Mouse (Mus musculus) heart, adult 2 months (tissue): Measurements from ENCODE around the gene Sumo3. TPM values are rescaled to one million over a fixed set of nuclear protein-coding genes. Genes with fewer than 3 reads are reported as not detected.

ENCODE experiments used
- DNase-seq, 2 experiments: peaks; one replicate each; pipeline ENCODE4 v3.0.0; 2021
- H3K27ac ChIP-seq: fragments of 200-600 bp; 2 replicates; pipeline ENCODE4 v1.8.1; 2022
- H3K27me3 ChIP-seq: fragments of 200-500 bp; 2 replicates; pipeline ENCODE4 v1.6.1; 2012; ENCODE audit warnings: mild to moderate bottlenecking, low read length, inconsistent platforms, mixed read lengths; ENCODE audit not compliant: control insufficient read depth, insufficient read depth
- H3K36me3 ChIP-seq: fragments of 200-500 bp; 2 replicates; pipeline ENCODE4 v1.6.1; 2012; ENCODE audit warnings: low read length, inconsistent platforms; ENCODE audit not compliant: control insufficient read depth, insufficient read depth
- H3K4me1 ChIP-seq: fragments of 200-500 bp; 2 replicates; pipeline ENCODE4 v1.6.1; 2011; ENCODE audit warnings: low read length; ENCODE audit not compliant: control insufficient read depth, insufficient read depth
- H3K4me3 ChIP-seq: fragments of 200-600 bp; 2 replicates; pipeline ENCODE4 v1.8.1; 2022
- H3K79me2 ChIP-seq: fragments of 200-500 bp; replicated peaks from 2 replicates; pipeline ENCODE4 v1.6.1; 2012; ENCODE audit warnings: mild to moderate bottlenecking, inconsistent platforms, low read length, moderate library complexity, mixed read lengths; ENCODE audit not compliant: control insufficient read depth, insufficient read depth
- H3K9ac ChIP-seq: fragments of 200-500 bp; 2 replicates; pipeline ENCODE4 v1.6.1; 2012; ENCODE audit warnings: low read depth, mild to moderate bottlenecking, control low read depth, inconsistent platforms, low read length, mixed read lengths
- CTCF ChIP-seq: fragments of 200-600 bp; IDR thresholded peaks from 2 replicates; pipeline ENCODE4 v1.8.1; 2022; ENCODE audit warnings: antibody characterized with exemption, mild to moderate bottlenecking, moderate library complexity
- EP300 ChIP-seq: fragments of 200-500 bp; IDR thresholded peaks from 2 replicates; pipeline ENCODE4 v1.6.1; 2011; ENCODE audit warnings: low read depth, low read length, control low read depth; ENCODE audit not compliant: insufficient read depth
- POLR2A ChIP-seq: fragments of 200-500 bp; IDR thresholded peaks from 2 replicates; pipeline ENCODE4 v1.6.1; 2011; ENCODE audit warnings: mild to moderate bottlenecking, low read depth, low read length, control low read depth; ENCODE audit not compliant: insufficient read depth
- WGBS: fragments of 180-500 bp; shearing (Covaris S2); methylation state at CpG from one replicate; pipeline ENCODE4 v1.1.7; 2018; 5-methylcytosine and 5-hydroxymethylcytosine counted together
- intact Hi-C: fragments of 180-260 bp; cut with DNase I; formaldehyde crosslinking; loops from one replicate; pipeline ENCODE4 v1.15.1; 2025
- polyA plus RNA-seq: library from polyadenylated mRNA; depleted of rRNA; stranded (reverse); fragments of >200 nt; gene quantifications from 2 replicates; pipeline ENCODE4 v1.2.3, GENCODE M21; 2012
- total RNA-seq, 2 experiments: library from RNA; stranded (reverse); gene quantifications; 2 replicates each; pipeline ENCODE4 v1.2.3; 2021

The Sumo3 gene
- total and polyA plus RNA-seq, 3 experiments: 66.4 to 122 (median 67.8) TPM

DNA sequence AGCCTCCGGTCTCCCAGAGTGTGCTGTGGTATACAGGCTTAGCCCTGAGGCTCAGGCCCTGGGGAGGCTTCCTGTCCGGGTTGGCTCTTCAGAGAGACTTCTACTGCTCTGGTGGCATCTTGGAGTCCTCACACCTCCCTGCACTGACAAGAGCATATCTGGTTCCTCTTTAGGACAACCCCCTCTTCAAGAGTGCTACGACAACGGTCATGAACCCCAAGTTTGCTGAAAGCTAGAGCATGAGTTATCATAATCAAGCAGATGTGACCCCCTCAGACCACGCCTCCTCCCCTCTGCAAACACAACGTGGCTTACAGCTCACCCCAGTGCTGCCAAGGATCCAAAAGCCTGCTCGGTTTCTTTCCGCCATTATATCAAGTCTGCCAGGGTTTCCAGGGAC, 40.9 kb upstream of the Sumo3 start:
- intact Hi-C loops: loop anchor here (5.0 kb wide), 1 partner anchor 283 kb away; no protein-coding TSS in a partner anchor
- H3K4me1 ChIP-seq: no peaks in the 10 kb centered on the region
- 69% methylated on average over 8 of the region's 8 CpGs for WGBS
- H3K4me3 ChIP-seq: no peak overlapping the region
- H3K79me2 ChIP-seq: no peaks in the 10 kb centered on the region
- H3K36me3 ChIP-seq: no peaks in the 10 kb centered on the region
- H3K27ac ChIP-seq: no peak overlapping the region
- H3K9ac ChIP-seq: no peak overlapping the region
- no peak for TF ChIP-seq CTCF
- no peak for TF ChIP-seq EP300
- no peak for TF ChIP-seq POLR2A
- H3K27me3 ChIP-seq: no peaks in the 10 kb centered on the region
- no peak for DNase-seq

DNA sequence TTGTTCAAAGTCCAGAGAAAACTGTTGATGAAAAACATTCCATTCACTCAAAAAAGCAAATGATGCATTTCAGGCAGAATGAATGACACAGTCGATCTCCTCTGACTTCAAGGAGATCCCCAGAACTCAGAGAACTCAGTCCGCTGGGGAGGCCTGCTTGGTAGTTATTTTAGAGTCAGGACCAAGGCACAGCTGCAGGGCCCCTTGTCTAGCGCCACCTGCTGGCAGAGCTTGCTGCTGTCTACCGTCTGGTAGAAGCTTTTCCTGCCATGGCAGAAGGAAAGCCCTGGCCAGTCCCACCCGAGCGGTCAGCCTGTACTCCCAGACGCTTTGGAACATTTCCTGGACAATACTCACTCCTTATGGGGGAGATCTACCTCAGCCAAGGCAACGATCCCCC, 39.2 kb upstream of the Sumo3 start:
- no peaks in the 10 kb centered on the region for H3K36me3 ChIP-seq
- no peaks in the 10 kb centered on the region for H3K79me2 ChIP-seq
- no peaks in the 10 kb centered on the region for H3K27me3 ChIP-seq
- intact Hi-C loops: loop anchor here (1.0 to 5.0 kb wide), 2 partner anchors 49 to 284 kb away; no protein-coding TSS in a partner anchor
- TF ChIP-seq CTCF (peak; percentile 99), POLR2A (no peak), EP300 (0 out of 2 replicates have a peak, but pooled peaks have one; percentile 50)
- WGBS: 13% methylated on average over 8 of the region's 8 CpGs
- H3K4me3 ChIP-seq: no peak overlapping the region
- H3K27ac ChIP-seq: no peak overlapping the region
- H3K9ac ChIP-seq: no peak overlapping the region
- no peaks in the 10 kb centered on the region for H3K4me1 ChIP-seq
- DNase-seq: peak; percentile 83 to 90

DNA sequence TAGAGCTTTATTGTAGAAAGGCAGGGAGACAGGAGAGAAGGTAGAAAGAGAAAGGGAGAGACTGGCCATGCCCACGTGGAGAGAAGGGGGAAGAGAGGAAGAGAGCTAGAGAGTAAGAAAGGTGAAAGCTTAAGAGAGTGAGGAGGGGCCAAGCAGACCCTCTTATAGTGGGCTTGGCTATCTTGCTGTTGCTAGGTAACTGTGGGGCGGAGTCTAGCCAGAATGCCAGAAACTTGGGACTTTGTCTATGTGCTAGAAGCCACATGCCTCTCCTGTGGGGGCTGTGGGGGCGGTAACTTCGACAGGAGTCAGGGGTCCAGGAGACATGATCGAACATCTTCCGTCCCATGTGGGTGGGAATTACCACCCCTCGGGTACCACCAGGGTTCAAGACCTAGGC, 36.4 kb upstream of the Sumo3 start:
- intact Hi-C loops: loop anchor here (5.0 kb wide), 1 partner anchor 287 kb away; no protein-coding TSS in a partner anchor
- Histone ChIP-seq H3K36me3 (no peaks in the 10 kb centered on the region), H3K79me2 (no peaks in the 10 kb centered on the region), H3K9ac (no peak overlapping the region), H3K4me3 (no peak overlapping the region), H3K27me3 (no peaks in the 10 kb centered on the region), H3K27ac (no peak overlapping the region), H3K4me1 (no peaks in the 10 kb centered on the region)
- TF ChIP-seq POLR2A: no peak
- no peak for TF ChIP-seq CTCF
- TF ChIP-seq EP300: no peak
- WGBS: 51% methylated on average over 7 of the region's 7 CpGs
- no peak for DNase-seq

DNA sequence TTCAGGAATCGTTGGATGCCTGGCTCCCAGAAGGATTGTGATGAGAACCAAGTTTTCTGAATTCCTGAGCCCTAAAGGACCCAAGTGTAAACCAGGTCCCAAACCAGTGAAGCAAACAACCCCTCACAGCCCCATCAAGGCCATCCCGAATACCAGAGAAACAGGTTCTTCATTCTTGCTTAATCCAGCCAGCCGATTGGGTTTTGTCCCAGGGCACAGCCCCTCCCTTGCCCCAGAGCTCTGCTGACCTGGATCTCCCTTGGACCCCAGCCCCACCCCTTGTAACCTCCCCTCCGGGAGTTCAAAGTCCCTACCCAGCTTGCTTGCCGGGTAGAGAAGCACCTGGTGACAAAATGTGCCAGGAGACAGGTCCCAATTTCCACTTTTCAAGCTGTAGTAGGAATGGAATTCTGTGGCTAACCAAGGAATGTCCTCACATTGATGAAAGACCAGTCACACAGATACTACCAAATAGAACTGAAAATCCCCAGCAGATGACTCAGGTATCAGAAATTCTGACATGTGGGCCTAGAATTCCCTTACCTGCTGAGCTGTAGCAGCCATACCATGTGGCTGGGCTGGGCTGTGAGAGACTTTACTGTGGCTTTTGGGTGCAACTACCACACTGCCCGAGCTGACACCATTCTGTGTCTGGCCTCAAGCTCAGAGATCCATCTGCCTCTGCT, 35.8 kb upstream of the Sumo3 start:
- no peak for DNase-seq
- TF ChIP-seq CTCF: no peak
- no peak for TF ChIP-seq POLR2A
- no peak for TF ChIP-seq EP300
- no peak overlapping the region for H3K27ac ChIP-seq
- intact Hi-C loops: loop anchor here (5.0 kb wide), 1 partner anchor 288 kb away; no protein-coding TSS in a partner anchor
- H3K79me2 ChIP-seq: no peaks in the 10 kb centered on the region
- 52% methylated on average over 6 of the region's 6 CpGs for WGBS
- no peak overlapping the region for H3K9ac ChIP-seq
- H3K4me1 ChIP-seq: no peaks in the 10 kb centered on the region
- no peak overlapping the region for H3K4me3 ChIP-seq
- H3K27me3 ChIP-seq: no peaks in the 10 kb centered on the region
- H3K36me3 ChIP-seq: no peaks in the 10 kb centered on the region

DNA sequence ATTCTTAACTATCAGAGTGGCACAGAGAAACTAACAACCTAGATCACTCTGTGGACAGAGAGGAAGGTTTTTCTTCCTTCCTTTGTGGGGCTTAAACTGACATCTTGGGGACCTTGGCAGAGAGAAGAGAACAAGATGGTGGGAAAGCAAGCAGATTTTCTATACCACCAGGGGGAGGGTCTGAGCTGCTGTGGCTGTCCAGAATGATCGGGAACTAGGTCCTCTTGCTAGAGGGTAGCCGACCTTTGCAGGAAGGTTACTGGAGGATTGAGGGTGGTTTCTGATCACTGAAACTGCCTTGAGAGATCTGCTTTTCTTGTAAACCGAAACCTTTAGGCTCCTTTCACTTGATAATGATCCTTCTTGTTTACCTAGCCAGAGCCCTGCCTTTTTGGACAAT, 33.7 kb upstream of the Sumo3 start:
- Histone ChIP-seq H3K4me3 (no peak overlapping the region), H3K9ac (no peak overlapping the region), H3K36me3 (no peaks in the 10 kb centered on the region), H3K4me1 (no peaks in the 10 kb centered on the region), H3K79me2 (no peaks in the 10 kb centered on the region), H3K27ac (no peak overlapping the region), H3K27me3 (no peaks in the 10 kb centered on the region)
- DNase-seq: no peak
- WGBS: 18% methylated on average over 3 of the region's 3 CpGs
- peak; percentile 52 for TF ChIP-seq CTCF
- no peak for TF ChIP-seq POLR2A
- intact Hi-C loops: no loop called here

DNA sequence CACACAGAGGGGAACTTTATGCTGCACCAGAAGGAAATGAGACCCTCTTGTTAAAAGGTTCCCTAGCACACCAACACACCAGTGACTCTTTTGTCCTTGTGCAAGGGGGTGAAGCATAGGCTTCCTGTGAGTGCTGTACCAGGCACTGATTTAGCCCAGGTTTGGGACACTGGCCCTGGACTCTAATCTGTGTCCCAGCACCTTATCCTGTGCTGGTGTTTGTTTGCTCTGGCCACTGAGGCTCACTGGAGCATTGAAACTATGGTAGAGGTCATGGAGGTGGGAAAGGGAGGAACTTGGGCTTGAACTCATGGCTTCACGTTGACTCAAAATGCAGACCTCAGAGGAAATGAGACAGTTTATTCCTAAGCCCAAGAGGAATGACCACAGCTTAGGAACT, 32.7 kb upstream of the Sumo3 start:
- Histone ChIP-seq H3K79me2 (no peaks in the 10 kb centered on the region), H3K9ac (no peak overlapping the region), H3K27me3 (no peaks in the 10 kb centered on the region), H3K4me3 (no peak overlapping the region), H3K4me1 (no peaks in the 10 kb centered on the region), H3K27ac (no peak overlapping the region), H3K36me3 (no peaks in the 10 kb centered on the region)
- DNase-seq: no peak
- intact Hi-C loops: no loop called here
- WGBS: 57% methylated on average over 1 of the region's 1 CpGs
- TF ChIP-seq CTCF: no peak
- no peak for TF ChIP-seq EP300
- TF ChIP-seq POLR2A: no peak
